ENCODE assay signal across 18 mouse cellular contexts in the genomic region with DNA sequence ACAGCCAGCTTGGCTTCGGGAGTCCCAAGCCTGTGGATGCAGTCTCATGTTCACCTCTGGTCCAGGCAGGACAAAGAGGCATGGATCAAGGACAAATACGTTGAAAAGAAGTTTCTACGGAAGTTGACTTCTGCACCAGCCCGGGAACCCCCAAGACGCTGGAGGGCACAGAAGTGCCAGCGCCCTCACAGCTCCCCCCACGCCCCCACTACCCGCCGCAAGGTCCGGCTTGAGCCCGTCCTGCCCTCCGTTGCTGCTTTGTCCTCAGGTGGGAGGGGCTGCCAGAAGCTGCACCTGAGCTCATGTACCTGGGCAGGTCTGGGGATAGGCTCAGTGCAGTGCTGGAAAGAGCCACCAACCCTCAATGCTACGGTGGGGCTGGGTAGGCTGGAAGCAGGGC. TPM values are rescaled to one million over a fixed set of nuclear protein-coding genes. Genes with fewer than 3 reads are reported as not detected.
DNase-seq lines count a peak whose midpoint lies in the region; ATAC-seq and TF ChIP-seq lines count a peak whose summit lies in the region.
"Had no signal": no experiment of that assay in that cellular context is flagged by ENCODE, and none has a peak within 500 bp of the region (broad histone marks: within the 10 kb centered on the region; RNA-seq: fewer than 3 reads in every experiment).

No protein-coding gene starts in this region.

- no peaks in the 10 kb centered on the region for H3K9me3 ChIP-seq in liver, postnatal 0 days (ENCODE audit: low read length)
- H3K9me3 ChIP-seq: forebrain, embryonic 10.5 days; G1E; liver, embryonic 15.5 days; midbrain, embryonic 15.5 days had no signal

- TF ChIP-seq POLR2A in heart, adult 2 months (IDR thresholded peaks at IDR 0.05; ENCODE audit: insufficient read depth, low read depth, low read length), result no peak

- TF ChIP-seq CTCF in heart, adult 2 months (IDR thresholded peaks at IDR 0.05), result no peak
- TF ChIP-seq CTCF in liver, postnatal 0 days (IDR thresholded peaks at IDR 0.05; ENCODE audit: low read depth), result no peak

- intact Hi-C loops in heart, adult 2 months (cut with DNase I), result no loop called here

- H3K79me2 ChIP-seq in heart, adult 2 months (replicated peaks; ENCODE audit: control insufficient read depth, insufficient read depth, low read length), result no peaks in the 10 kb centered on the region

- ATAC-seq in liver, postnatal 0 days, result no peak
- ATAC-seq: activated CD4-positive, CD25-positive, alpha-beta regulatory T cell, adult 4 months; forebrain, postnatal 0 days; midbrain, embryonic 15.5 days had no signal

- no peak overlapping the region for H3K9ac ChIP-seq in heart, adult 2 months (ENCODE audit: low read depth, low read length)
- no peak overlapping the region for H3K9ac ChIP-seq in liver, postnatal 0 days (replicated peaks)
- H3K9ac ChIP-seq: forebrain, postnatal 0 days; liver, embryonic 15.5 days; midbrain, embryonic 15.5 days had no signal

- H3K27me3 ChIP-seq in heart, adult 2 months (ENCODE audit: control insufficient read depth, insufficient read depth, low read length), result no peaks in the 10 kb centered on the region
- H3K27me3 ChIP-seq in liver, postnatal 0 days (ENCODE audit: insufficient read depth, low read length), result no peaks in the 10 kb centered on the region
- H3K27me3 ChIP-seq: liver, embryonic 15.5 days; midbrain, embryonic 15.5 days had no signal

- H3K4me2 ChIP-seq in liver, postnatal 0 days (ENCODE audit: low read depth, low read length), result no peak overlapping the region
- H3K4me2 ChIP-seq: liver, embryonic 15.5 days; midbrain, embryonic 15.5 days had no signal

- no peak overlapping the region for H3K4me3 ChIP-seq in heart, adult 2 months
- H3K4me3 ChIP-seq in liver, postnatal 0 days (ENCODE audit: low read depth, low read length), result no peak overlapping the region
- H3K4me3 ChIP-seq: forebrain, embryonic 10.5 days; liver, embryonic 15.5 days; midbrain, embryonic 15.5 days had no signal

- no peak overlapping the region for H3K27ac ChIP-seq in heart, adult 2 months
- no peak overlapping the region for H3K27ac ChIP-seq in liver, postnatal 0 days (ENCODE audit: low read depth)
- H3K27ac ChIP-seq: forebrain, embryonic 10.5 days; liver, embryonic 15.5 days; midbrain, embryonic 15.5 days had no signal

- H3K4me1 ChIP-seq in heart, adult 2 months (ENCODE audit: control insufficient read depth, insufficient read depth, low read length), result peaks cover 5% of the 10 kb centered on the region; the same call in 1 of the 2 replicates
- no peaks in the 10 kb centered on the region for H3K4me1 ChIP-seq in liver, postnatal 0 days (ENCODE audit: insufficient read depth)
- H3K4me1 ChIP-seq: forebrain, embryonic 10.5 days; liver, embryonic 15.5 days; midbrain, embryonic 15.5 days had no signal

- whole genome bisulfite sequencing in heart, adult 2 months, result 98% methylated on average over 13 of the region's 13 CpGs
- WGBS in liver, postnatal 0 days (ENCODE audit: insufficient replicate concordance), result 96% methylated on average over 13 of the region's 13 CpGs

- peaks cover 2% of the 10 kb centered on the region; the same call in 1 of the 2 replicates for H3K36me3 ChIP-seq in heart, adult 2 months (ENCODE audit: control insufficient read depth, insufficient read depth, low read length)
- peaks cover 36% of the 10 kb centered on the region for H3K36me3 ChIP-seq in liver, postnatal 0 days (replicated peaks; ENCODE audit: insufficient read depth, low read length)

- no peak for TF ChIP-seq EP300 in heart, adult 2 months (IDR thresholded peaks at IDR 0.05; ENCODE audit: insufficient read depth, low read depth, low read length)
- no peak for TF ChIP-seq EP300 in liver, postnatal 0 days (IDR thresholded peaks at IDR 0.05; ENCODE audit: low read depth)

- peak; percentile 2 for DNase-seq in cerebellum, adult 9-10 months
- no peak for DNase-seq in cerebellum, adult 11 months
- DNase-seq in heart, adult 11 months, result peak; percentile 88
- no peak for DNase-seq in heart, adult 2 months
- DNase-seq in liver, result peak; percentile 2
- DNase-seq in liver, postnatal 0 days, result no peak
- DNase-seq in urinary bladder, adult 2 months (ENCODE audit: low spot score), result peak; percentile 18
- DNase-seq in urinary bladder, postnatal 14 days (ENCODE audit: low spot score), result no peak
- DNase-seq: adrenal gland, postnatal 25 days; forebrain, postnatal 0 days; gastrocnemius, postnatal 25 days; kidney, adult 11 months; thymus, postnatal 25 days had no signal

RNA-seq across cellular contexts. Expression of a gene that starts 11.6 kb away (rescaled TPM):
- total RNA-seq in heart, adult 2 months (2021), result 10 to 100 TPM in 1 of 2 experiments, 1 to 10 TPM in 1; 9.7 to 11.3 TPM
- polyA plus RNA-seq in heart, adult 2 months (2012; rRNA removed), result 19.2 and 20.0 TPM in 2 replicates
- 2.1 and 2.8 TPM in 2 replicates for polyA plus RNA-seq in liver, postnatal 0 days (2015; fragmentation: Nextera tagmentation; extraction: Ambion mirVana)
- 23.7 and 29.2 TPM in 2 replicates for polyA plus RNA-seq in urinary bladder, adult 2 months (2012; rRNA removed)

RNA-seq across cellular contexts. Expression of a gene that starts 11.7 kb away (rescaled TPM):
- 10 to 100 TPM in 1 of 2 experiments, 1 to 10 TPM in 1; 9.4 to 10.1 TPM for total RNA-seq in heart, adult 2 months (2021)
- polyA plus RNA-seq in heart, adult 2 months (2012; rRNA removed), result 19.9 and 31.3 TPM in 2 replicates
- 14.1 and 15.3 TPM in 2 replicates for polyA plus RNA-seq in liver, postnatal 0 days (2015; fragmentation: Nextera tagmentation; extraction: Ambion mirVana)
- polyA plus RNA-seq in urinary bladder, adult 2 months (2012; rRNA removed), result 43.7 and 55.5 TPM in 2 replicates

RNA-seq across cellular contexts. Expression of a gene that starts 33.9 kb away (rescaled TPM):
- 10 to 100 TPM; 15.3 to 17.4 TPM for total RNA-seq in heart, adult 2 months (2021)
- polyA plus RNA-seq in heart, adult 2 months (2012; rRNA removed), result 15.8 and 23.2 TPM in 2 replicates
- polyA plus RNA-seq in liver, postnatal 0 days (2015; fragmentation: Nextera tagmentation; extraction: Ambion mirVana), result 14.9 and 17.4 TPM in 2 replicates
- polyA plus RNA-seq in urinary bladder, adult 2 months (2012; rRNA removed), result 26.5 and 32.3 TPM in 2 replicates

RNA-seq across cellular contexts. Expression of a gene that starts 34.0 kb away (rescaled TPM):
- total RNA-seq in heart, adult 2 months (2021), result 1 to 10 TPM; 5.1 to 6.9 TPM
- 8.9 and 12.4 TPM in 2 replicates for polyA plus RNA-seq in heart, adult 2 months (2012; rRNA removed)
- 8.1 and 8.4 TPM in 2 replicates for polyA plus RNA-seq in liver, postnatal 0 days (2015; fragmentation: Nextera tagmentation; extraction: Ambion mirVana)
- 17.1 and 18.5 TPM in 2 replicates for polyA plus RNA-seq in urinary bladder, adult 2 months (2012; rRNA removed)

RNA-seq across cellular contexts. Expression of a gene that starts 40.1 kb away (rescaled TPM):
- under 1 TPM; 0.13 to 0.16 TPM for total RNA-seq in heart, adult 2 months (2021)
- polyA plus RNA-seq in heart, adult 2 months (2012; rRNA removed), result 0.32 and 0.35 TPM in 2 replicates
- 0.08 and 0.09 TPM in 2 replicates for polyA plus RNA-seq in liver, postnatal 0 days (2015; fragmentation: Nextera tagmentation; extraction: Ambion mirVana)
- polyA plus RNA-seq in urinary bladder, adult 2 months (2012; rRNA removed), result 0.91 and 1.3 TPM in 2 replicates

Comparison
In these comparisons a context has a peak if more than half of its experiments do, and no peak if none do; other contexts are left out.
1. DNase-seq: peak in cerebellum, adult 9-10 months (single experiment), heart, adult 11 months (single experiment), liver (single experiment) and urinary bladder, adult 2 months (single experiment); none in cerebellum, adult 11 months (single experiment), heart, adult 2 months (0 of 2), liver, postnatal 0 days (single experiment) and urinary bladder, postnatal 14 days (single experiment).